Mouse (Mus musculus): ENCODE data around the gene Psap.

Gene Psap

GRCm38 (mm10) chr10:60346701-60347405 lies 69.4 kb downstream of the Psap start, which contains the start of gene Vsir:
TSS of gene Vsir (plus strand) at chr10:60346851.
- peak; percentile 80 to 91 for DNase-seq (ENCODE audit: inconsistent age in 2 of 2, low spot score in 1 of 2)

- no peak for DNase-seq (ENCODE audit: inconsistent age in 2 of 2, low spot score in 1 of 2)
Observed at GRCm38 (mm10) chr10:60347768-60348610, 70.6 kb downstream of the Psap start.

- DNase-seq (ENCODE audit: inconsistent age in 2 of 2, low spot score in 1 of 2) = peak; percentile 46 to 75
Observed at GRCm38 (mm10) chr10:60349056-60349455, 71.6 kb downstream of the Psap start.

DNA sequence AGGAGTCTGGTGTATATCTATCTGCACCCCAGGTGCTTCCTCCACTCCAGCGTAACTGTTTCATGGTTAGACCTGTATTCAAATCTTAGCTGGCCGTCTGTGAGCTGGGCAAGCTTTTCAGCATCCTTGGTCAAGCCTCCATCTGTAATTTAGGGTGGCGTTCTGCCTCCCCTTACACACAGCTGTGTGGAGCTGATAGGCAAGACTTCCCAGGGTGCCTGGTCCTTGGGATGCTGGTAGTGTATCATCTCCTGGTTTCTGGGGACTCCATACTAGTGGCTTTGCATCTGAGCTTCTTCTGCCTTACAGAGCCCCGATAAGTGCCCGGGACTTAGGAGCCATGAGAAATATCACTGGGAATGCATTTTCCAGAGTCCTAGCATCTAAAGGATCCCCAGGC lies 72.2 kb downstream of the Psap start:
- no peak for DNase-seq (ENCODE audit: inconsistent age in 2 of 2, low spot score in 1 of 2)

- DNase-seq (ENCODE audit: inconsistent age in 2 of 2, low spot score in 1 of 2) = no peak
Observed at GRCm38 (mm10) chr10:60350077-60350804, 72.8 kb downstream of the Psap start.

GRCm38 (mm10) chr10:60350805-60351167 lies 73.4 kb downstream of the Psap start:
- DNase-seq (ENCODE audit: inconsistent age in 2 of 2, low spot score in 1 of 2) = peak; percentile 92 to 98

GRCm38 (mm10) chr10:60351248-60351647 lies 73.8 kb downstream of the Psap start:
- DNase-seq (ENCODE audit: inconsistent age in 2 of 2, low spot score in 1 of 2) = peak in 1 of 2 experiments; percentile 67

DNA sequence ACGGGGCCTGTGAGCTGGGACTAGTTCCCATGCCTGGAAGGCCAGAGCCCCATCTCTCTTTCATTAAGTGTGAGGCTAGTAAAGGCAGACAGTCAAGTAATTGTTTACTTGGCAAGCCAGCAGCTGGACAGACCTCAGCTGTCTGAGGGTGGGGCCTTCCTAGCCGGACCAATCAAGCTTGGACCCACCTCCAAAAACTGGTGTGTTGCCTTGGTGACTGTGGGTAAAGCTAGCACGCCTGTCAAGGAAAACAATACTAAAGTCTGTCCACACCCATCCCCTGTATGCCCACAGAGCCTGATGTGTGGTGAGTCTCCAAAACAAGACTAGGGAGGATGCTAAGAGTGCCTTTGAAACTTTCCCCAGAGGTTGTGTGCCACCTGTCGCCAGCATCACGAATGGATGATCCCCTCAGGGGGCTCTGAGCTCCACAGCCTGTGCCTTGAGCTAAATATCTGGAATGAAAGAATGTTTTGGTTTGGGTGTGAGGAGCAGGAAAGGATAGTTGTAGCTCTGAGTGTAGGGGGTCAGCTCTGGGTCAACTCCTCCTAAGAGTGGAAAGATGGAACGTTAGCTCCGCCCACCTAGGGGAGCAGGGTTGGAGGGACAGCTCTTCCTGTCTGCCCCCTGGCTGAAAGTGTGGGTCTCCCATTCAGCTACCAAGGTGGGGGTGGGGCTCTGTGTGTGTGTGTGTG lies 74.5 kb downstream of the Psap start:
- peak; percentile 50 to 67 for DNase-seq (ENCODE audit: inconsistent age in 2 of 2, low spot score in 1 of 2)

Data from adrenal gland, adult (tissue).